Mouse (Mus musculus): ENCODE measurements around the gene Mark3. TPM values are rescaled to one million over a fixed set of nuclear protein-coding genes. Genes with fewer than 3 reads are reported as not detected.

Gene Mark3
- total RNA-seq, 1 experiment from 2014 or later = 92.2 TPM

Other genes starting within 250 kb of the Mark3 start
- gene Cdc42bpb, start 196.8 kb upstream of the Mark3 start, total RNA-seq (2017) = 37.5 to 41.2 TPM (median 40.7 TPM) in 3 replicates
- gene Lbhd2, start 167.7 kb upstream of the Mark3 start, total RNA-seq (2017) = not detected in 3 replicates
- 1.1 TPM in 1 of 3 replicates, not detected in the others for gene Exoc3l4, start 157.5 kb upstream of the Mark3 start, total RNA-seq (2017)
- 25.9 to 40.4 TPM (median 27.4 TPM) in 3 replicates for gene Tnfaip2, start 132.1 kb upstream of the Mark3 start, total RNA-seq (2017)
- gene Gm266, start 88.7 kb upstream of the Mark3 start, total RNA-seq (2017) = not detected in 3 replicates
- gene Eif5, start 36.5 kb upstream of the Mark3 start, total RNA-seq (2017) = 371 to 483 TPM (median 423 TPM) in 3 replicates
- 21.5 to 39.0 TPM (median 37.5 TPM) in 3 replicates for gene Ckb, start 97.8 kb downstream of the Mark3 start, total RNA-seq (2017)
- gene Trmt61a, start 103.6 kb downstream of the Mark3 start, total RNA-seq (2017) = 2.2 to 2.7 TPM (median 2.5 TPM) in 3 replicates
- 37.2 to 42.3 TPM (median 41.6 TPM) in 3 replicates for gene Bag5, start 138.7 kb downstream of the Mark3 start, total RNA-seq (2017)
- gene Apopt1, start 138.7 kb downstream of the Mark3 start, total RNA-seq (2017) = 27.2 to 45.4 TPM (median 29.7 TPM) in 3 replicates
- 142 to 241 TPM (median 173 TPM) in 3 replicates for gene Klc1, start 184.3 kb downstream of the Mark3 start, total RNA-seq (2017)
- 0.11 to 2.1 TPM (median 1.9 TPM) in 3 replicates for gene Xrcc3, start 239.3 kb downstream of the Mark3 start, total RNA-seq (2017)
- 1.0 to 3.8 TPM (median 3.5 TPM) in 3 replicates for gene Zfyve21, start 239.6 kb downstream of the Mark3 start, total RNA-seq (2017)

Data from monocyte, adult 5-6 weeks (primary cell).